Mouse (Mus musculus) G1E (cell line): ENCODE data around the gene Ms4a10. TPM values are rescaled to one million over a fixed set of nuclear protein-coding genes. Genes with fewer than 3 reads are reported as not detected.

ENCODE experiments used
- ATAC-seq: 2 replicates; pipeline ENCODE4 v1.8.0; 2016; ENCODE audit warnings: mild to moderate bottlenecking; ENCODE audit not compliant: insufficient number of reproducible peaks, poor library complexity, low FRiP score, severe bottlenecking; ENCODE audit errors: extremely low read depth
- DNase-seq: peaks from one replicate; pipeline ENCODE4 v3.0.0; 2012; ENCODE audit warnings: low spot score
- H3K27me3 ChIP-seq: 2 replicates; pipeline ENCODE4 v1.6.1; 2012; ENCODE audit warnings: mild to moderate bottlenecking, low read length, inconsistent platforms; ENCODE audit not compliant: insufficient read depth
- H3K36me3 ChIP-seq: replicated peaks from 2 replicates; pipeline ENCODE3; 2012; ENCODE audit warnings: mild to moderate bottlenecking, inconsistent platforms
- H3K4me1 ChIP-seq: 2 replicates; pipeline ENCODE4 v1.6.1; 2012; ENCODE audit warnings: low read depth, low read length, inconsistent platforms, mixed read lengths; ENCODE audit not compliant: insufficient read depth
- H3K4me3 ChIP-seq: 2 replicates; pipeline ENCODE4 v1.5.1; 2012; ENCODE audit warnings: low read depth, mild to moderate bottlenecking, inconsistent platforms, low read length, moderate library complexity, mixed read lengths
- H3K9me3 ChIP-seq: replicated peaks from 2 replicates; pipeline ENCODE4 v1.6.1; 2012; ENCODE audit warnings: inconsistent platforms
- CTCF ChIP-seq: IDR thresholded peaks from 2 replicates; pipeline ENCODE4 v1.5.1; 2012; ENCODE audit warnings: low read depth, low read length, inconsistent platforms, mixed read lengths
- GATA1 ChIP-seq: IDR thresholded peaks from 2 replicates; pipeline ENCODE4 v1.6.1; 2012; ENCODE audit warnings: borderline replicate concordance, low read length, inconsistent platforms, mixed read lengths
- GATA2 ChIP-seq: IDR thresholded peaks from 2 replicates; pipeline ENCODE4 v1.6.1; 2012; ENCODE audit warnings: low read depth, low read length, inconsistent platforms, borderline replicate concordance
- POLR2AphosphoS5 ChIP-seq: IDR thresholded peaks from 2 replicates; pipeline ENCODE4 v1.6.1; 2012; ENCODE audit warnings: low read depth, low read length, inconsistent platforms; ENCODE audit not compliant: insufficient replicate concordance
- TAL1 ChIP-seq: conservative IDR thresholded peaks from 2 replicates; pipeline ENCODE4 v1.6.1; 2012; ENCODE audit warnings: low read depth, low read length, inconsistent platforms, mixed read lengths
- polyA plus RNA-seq: library from polyadenylated mRNA; stranded (reverse); fragments of >175 nt; gene quantifications from 2 replicates; pipeline ENCODE4 v1.2.3, GENCODE M21; 2012
- total RNA-seq, 2 experiments: library from RNA; stranded (forward) in 1 of 2; stranded (reverse) in 1 of 2; fragments of 200-1000 nt in 1 of 2; fragments of >200 nt in 1 of 2; fragmentation: Nextera tagmentation in 1 of 2; gene quantifications; 2 replicates each; pipeline ENCODE4 v1.2.3; 2014 to 2017

The Ms4a10 gene
- total and polyA plus RNA-seq, 3 experiments: 0.05 TPM; not detected in 2

- Histone ChIP-seq H3K4me1 (peaks cover 11% of the 10 kb centered on the region), H3K9me3 (no peaks in the 10 kb centered on the region), H3K36me3 (no peaks in the 10 kb centered on the region), H3K27me3 (peaks cover 13% of the 10 kb centered on the region), H3K4me3 (peak overlapping the region; percentile 13; the same call in 1 of the 2 replicates)
- ATAC-seq: no peak
- TF ChIP-seq POLR2AphosphoS5: no peak
- TF ChIP-seq CTCF: no peak
- TF ChIP-seq GATA2: no peak
- no peak for TF ChIP-seq TAL1
- TF ChIP-seq GATA1: no peak
- no peak for DNase-seq
Observed at GRCm38 (mm10) chr19:10980210-10980609, 5.7 kb upstream of the Ms4a10 start.

- ATAC-seq (peak; percentile 40; the same call in 1 of the 2 replicates), DNase-seq (peak; percentile 74)
- Histone ChIP-seq H3K4me1 (peaks cover 11% of the 10 kb centered on the region), H3K36me3 (no peaks in the 10 kb centered on the region), H3K27me3 (peaks cover 10% of the 10 kb centered on the region), H3K9me3 (no peaks in the 10 kb centered on the region), H3K4me3 (peak overlapping the region; percentile 13; the same call in 1 of the 2 replicates)
- TF ChIP-seq GATA2 (no peak), CTCF (peak; percentile 68), POLR2AphosphoS5 (no peak), TAL1 (no peak), GATA1 (no peak)
Observed at GRCm38 (mm10) chr19:10979184-10980168, 5.0 kb upstream of the Ms4a10 start.

GRCm38 (mm10) chr19:10976318-10976717 lies 1.8 kb upstream of the Ms4a10 start:
- H3K36me3 ChIP-seq: no peaks in the 10 kb centered on the region
- DNase-seq (no peak), ATAC-seq (no peak)
- H3K27me3 ChIP-seq: peaks cover 7% of the 10 kb centered on the region
- TF ChIP-seq GATA2 (no peak), CTCF (peak; percentile 35; the same call in 1 of the 2 replicates)
- H3K4me1 ChIP-seq: peaks cover 11% of the 10 kb centered on the region
- no peak overlapping the region for H3K4me3 ChIP-seq
- no peaks in the 10 kb centered on the region for H3K9me3 ChIP-seq

GRCm38 (mm10) chr19:10975187-10975586 lies 717 bp upstream of the Ms4a10 start:
- TF ChIP-seq POLR2AphosphoS5: no peak
- TF ChIP-seq TAL1: no peak
- no peak for TF ChIP-seq CTCF
- TF ChIP-seq GATA2: no peak
- TF ChIP-seq GATA1: no peak
- ATAC-seq (no peak), DNase-seq (no peak)
- no peak overlapping the region for H3K4me3 ChIP-seq
- no peaks in the 10 kb centered on the region for H3K36me3 ChIP-seq
- peaks cover 10% of the 10 kb centered on the region for H3K4me1 ChIP-seq
- H3K9me3 ChIP-seq: no peaks in the 10 kb centered on the region
- H3K27me3 ChIP-seq: peaks cover 7% of the 10 kb centered on the region

- Histone ChIP-seq H3K9me3 (no peaks in the 10 kb centered on the region), H3K4me3 (no peak overlapping the region), H3K4me1 (no peaks in the 10 kb centered on the region), H3K27me3 (peaks cover 2% of the 10 kb centered on the region; the same call in 1 of the 2 replicates), H3K36me3 (no peaks in the 10 kb centered on the region)
- TF ChIP-seq GATA2 (no peak), GATA1 (no peak), POLR2AphosphoS5 (no peak), TAL1 (no peak), CTCF (no peak)
- ATAC-seq (no peak), DNase-seq (no peak)
Observed at GRCm38 (mm10) chr19:10973187-10973586, 1.3 kb downstream of the Ms4a10 start.

GRCm38 (mm10) chr19:10972660-10973059 lies 1.8 kb downstream of the Ms4a10 start:
- Histone ChIP-seq H3K4me1 (no peaks in the 10 kb centered on the region), H3K27me3 (peaks cover 6% of the 10 kb centered on the region), H3K4me3 (no peak overlapping the region), H3K36me3 (no peaks in the 10 kb centered on the region), H3K9me3 (no peaks in the 10 kb centered on the region)
- no peak for DNase-seq
- no peak for ATAC-seq
- TF ChIP-seq GATA2 (no peak), TAL1 (no peak), POLR2AphosphoS5 (no peak), CTCF (no peak), GATA1 (no peak)
